Mouse (Mus musculus): ENCODE results near the gene Bak1.
A peak's percentile ranks its signal among the peaks of the same experiment; 100 is the strongest.

The Bak1 gene

DNA sequence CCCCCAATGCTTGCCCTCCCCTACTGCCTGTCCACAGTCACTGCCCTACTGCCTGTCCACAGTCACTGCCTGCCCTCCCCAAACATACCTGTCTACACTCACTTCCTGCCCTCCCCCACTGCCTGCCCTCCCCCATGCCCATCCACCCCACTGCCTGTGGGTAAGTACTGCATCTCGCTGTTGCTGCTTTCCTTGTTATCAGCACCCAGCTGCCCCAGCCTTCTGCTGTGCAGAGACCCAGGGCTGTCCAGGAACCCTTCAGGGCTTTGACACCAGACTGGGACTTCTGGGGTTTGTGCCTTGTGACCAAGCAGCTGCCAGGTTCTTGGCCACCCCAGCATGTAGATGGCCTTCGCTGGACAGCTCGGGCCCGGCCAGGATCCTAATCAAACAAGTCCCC, 5.5 kb downstream of the Bak1 start:
- DNase-seq (ENCODE audit: low read depth, low spot score) = no peak

DNA sequence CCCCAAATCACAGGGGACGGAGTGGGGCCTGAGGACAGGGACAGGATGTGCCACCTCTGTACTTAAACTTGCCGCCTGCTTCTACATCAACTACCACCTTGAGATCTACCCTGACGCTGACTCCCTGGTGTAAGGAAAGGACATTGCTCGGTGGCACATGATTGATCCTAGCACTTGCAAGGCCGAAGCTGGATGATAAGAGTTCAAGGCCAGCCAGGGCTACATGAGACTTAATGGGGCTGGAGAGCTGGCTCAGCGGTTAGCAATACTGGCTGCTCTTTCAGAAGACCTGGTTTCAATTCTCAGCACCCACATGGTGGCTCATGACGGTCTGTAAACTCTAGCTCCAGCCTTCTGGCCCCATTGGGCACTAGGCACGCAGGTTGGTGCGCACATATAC, 7.1 kb downstream of the Bak1 start:
- DNase-seq (ENCODE audit: low read depth, low spot score) = no peak

GRCm38 (mm10) chr17:27021076-27021475, 7.7 kb downstream of the Bak1 start:
- DNase-seq (ENCODE audit: low read depth, low spot score) = no peak

DNA sequence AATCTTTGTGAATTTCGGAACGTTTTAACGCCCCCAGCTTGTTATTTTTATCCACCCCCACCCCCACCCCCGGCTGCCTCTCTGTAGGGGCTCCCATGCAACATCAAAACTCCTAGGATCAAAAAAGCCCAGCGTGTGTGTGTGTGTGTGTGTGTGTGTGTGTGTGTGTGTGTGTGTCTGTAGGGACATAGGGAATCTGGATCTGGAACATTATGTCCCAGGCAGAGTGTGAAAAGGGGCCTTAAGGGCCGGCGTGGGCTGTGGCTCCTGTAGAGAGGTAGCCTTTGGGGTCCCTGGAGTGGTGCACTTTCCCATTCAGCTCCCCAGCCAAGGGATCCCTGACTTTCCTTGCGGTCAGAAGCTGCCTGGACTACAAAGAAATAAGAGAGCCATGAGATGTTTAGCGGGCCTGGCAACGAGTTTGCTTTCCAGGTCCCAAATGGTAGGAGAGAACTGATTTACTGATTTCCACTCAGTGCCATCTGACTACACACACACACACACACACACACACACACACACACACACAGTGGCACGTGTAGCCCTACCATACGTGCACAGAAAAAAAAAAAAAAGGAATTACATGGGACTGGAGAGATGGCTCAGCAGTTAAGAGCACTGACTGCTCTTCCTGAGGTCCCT, 10.1 kb downstream of the Bak1 start:
- peak; percentile 66 for DNase-seq (ENCODE audit: low read depth, low spot score)

GRCm38 (mm10) chr17:27017564-27018499, 11.0 kb downstream of the Bak1 start:
- peak; percentile 97 for DNase-seq (ENCODE audit: low read depth, low spot score)

- DNase-seq (ENCODE audit: low read depth, low spot score) = no peak
Measured at GRCm38 (mm10) chr17:27012909-27013308, 15.9 kb downstream of the Bak1 start.

DNA sequence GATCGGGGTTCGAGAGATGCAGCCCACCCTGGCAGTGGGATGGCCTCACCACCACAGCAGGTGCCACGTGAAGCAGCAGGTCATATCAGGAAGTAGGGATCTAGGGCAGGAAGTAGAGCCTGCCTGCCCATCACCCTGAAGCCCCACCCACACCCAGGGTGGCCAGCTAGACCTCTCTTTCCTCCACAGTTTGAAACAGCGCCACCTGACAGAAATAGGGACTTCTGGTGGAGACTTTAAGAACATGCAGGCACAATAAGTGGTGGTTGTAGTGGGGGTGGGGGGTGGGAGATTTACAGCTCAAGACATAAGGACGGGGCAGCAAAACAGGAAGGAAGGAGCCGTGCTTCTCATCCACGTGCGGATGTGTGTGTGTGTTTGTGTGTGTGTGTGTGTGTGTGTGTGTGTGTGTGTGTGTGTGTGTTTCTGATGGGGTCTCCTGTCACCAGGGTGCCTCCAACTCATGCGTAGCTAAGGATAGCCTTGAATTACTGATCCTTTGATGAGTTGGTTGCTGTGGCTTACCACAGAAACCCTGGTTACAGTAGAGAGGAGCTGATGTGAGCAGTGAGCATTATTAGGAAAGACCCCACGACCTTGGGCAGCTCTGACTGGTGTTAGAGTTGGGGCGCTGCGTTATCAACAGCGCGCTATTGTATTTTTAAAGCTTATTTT, 16.7 kb downstream of the Bak1 start:
- DNase-seq (ENCODE audit: low read depth, low spot score) = peak; percentile 96

GRCm38 (mm10) chr17:27011167-27011566, 17.6 kb downstream of the Bak1 start:
- no peak for DNase-seq (ENCODE audit: low read depth, low spot score)

GRCm38 (mm10) chr17:27008277-27008676, 20.5 kb downstream of the Bak1 start:
- no peak for DNase-seq (ENCODE audit: low read depth, low spot score)

GRCm38 (mm10) chr17:27005644-27006043, 23.2 kb downstream of the Bak1 start:
- DNase-seq (ENCODE audit: low read depth, low spot score) = no peak

- no peak for DNase-seq (ENCODE audit: low read depth, low spot score)
Measured at GRCm38 (mm10) chr17:27004903-27005485, 23.8 kb downstream of the Bak1 start.

DNA sequence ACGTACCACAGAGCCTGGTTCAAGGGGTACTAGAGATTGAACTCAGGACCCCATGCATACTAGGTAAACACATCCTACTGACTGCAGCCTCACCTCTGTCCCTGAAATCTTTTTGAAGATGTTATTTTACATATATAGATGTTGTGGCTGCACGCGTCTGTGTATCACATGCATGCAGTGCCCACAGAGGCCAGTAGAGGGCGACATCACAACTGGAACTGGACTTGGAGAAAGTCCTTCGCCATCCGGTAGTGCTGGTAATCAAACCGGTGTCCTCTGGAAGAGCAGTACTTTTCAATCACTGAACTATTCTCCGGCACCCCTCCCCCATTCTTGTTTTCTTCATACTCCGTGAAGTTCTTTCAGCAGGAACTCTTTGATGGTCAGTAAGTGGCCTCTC, 24.4 kb downstream of the Bak1 start:
- DNase-seq (ENCODE audit: low read depth, low spot score) = peak; percentile 71

DNA sequence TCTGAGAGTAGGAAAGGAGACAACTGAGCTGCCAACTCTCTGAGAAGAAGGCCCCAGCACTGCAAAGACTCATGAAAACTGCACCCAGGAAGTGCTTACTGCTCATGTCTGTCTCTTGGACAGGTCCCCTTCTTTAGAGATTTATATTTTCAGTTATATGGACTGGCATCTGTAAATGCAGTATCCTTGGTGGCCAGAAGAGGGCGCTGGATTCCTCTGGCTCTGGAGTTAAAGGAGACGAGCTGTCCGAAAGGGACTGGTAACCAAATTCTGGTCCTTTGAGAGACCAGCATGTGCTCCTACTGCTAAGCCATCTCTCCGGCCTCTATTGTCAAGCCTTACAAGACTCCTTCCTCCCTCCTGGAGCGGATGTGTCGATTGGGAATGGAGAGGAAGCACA, 26.9 kb downstream of the Bak1 start:
- DNase-seq (ENCODE audit: low read depth, low spot score) = peak; percentile 54

DNA sequence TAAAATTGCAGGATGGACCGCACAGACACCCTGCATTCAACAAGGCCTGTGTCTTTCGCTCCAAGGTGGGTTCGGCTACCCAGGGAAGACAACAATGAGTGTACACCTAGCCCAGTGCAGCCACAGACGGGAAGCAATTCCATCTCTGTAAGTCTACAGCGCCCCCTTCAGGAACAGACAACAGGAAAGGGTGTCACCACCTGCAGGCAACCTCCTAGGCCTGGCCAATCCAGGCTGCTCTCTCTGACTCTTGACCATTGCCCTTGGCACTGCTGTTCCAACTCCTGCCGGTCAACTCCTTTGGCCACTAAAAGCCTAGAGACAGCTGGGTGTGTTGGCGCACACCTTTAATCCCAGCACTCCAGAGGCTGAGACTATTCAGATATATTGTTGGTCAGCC, 27.7 kb downstream of the Bak1 start:
- DNase-seq (ENCODE audit: low read depth, low spot score) = peak; percentile 68

DNA sequence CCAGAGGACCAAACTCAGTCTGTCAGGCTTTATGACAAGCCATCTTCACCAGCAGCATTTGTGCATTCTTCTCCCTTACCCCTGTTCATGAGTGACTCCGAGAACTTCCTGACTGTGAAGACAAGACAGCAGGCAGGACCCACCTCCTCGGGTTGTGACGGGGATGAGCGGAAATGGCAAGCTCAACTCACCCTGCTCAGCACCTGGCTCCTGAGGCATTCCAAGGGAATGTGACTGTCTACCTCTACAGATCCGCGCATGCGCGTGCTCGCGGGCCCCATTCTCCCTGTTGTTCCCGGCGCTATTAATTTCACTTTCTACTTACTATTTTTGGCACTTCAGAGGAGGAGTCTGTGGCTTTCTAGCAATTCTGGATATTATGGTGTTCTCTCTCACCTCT, 28.8 kb downstream of the Bak1 start:
- no peak for DNase-seq (ENCODE audit: low read depth, low spot score)

DNA sequence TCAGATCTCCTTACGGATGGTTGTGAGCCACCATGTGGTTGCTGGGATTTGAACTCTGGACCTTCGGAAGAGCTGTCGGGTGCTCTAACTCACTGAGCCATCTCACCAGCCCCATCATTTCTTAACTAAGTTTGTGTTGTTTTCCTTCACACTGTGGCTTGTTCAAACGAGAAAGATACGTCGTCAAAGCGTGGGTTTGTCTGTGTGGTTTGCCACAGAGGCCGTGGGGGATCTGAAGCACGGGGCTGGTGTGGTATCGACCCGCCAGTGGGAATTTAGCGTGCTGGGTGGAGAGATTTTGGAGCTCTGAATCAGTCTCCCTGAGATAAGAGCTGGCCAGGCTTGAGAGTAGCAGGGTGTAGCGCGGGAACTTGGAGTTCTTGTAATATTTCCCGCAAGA, 30.5 kb downstream of the Bak1 start:
- DNase-seq (ENCODE audit: low read depth, low spot score) = no peak

GRCm38 (mm10) chr17:26997661-26998060, 31.1 kb downstream of the Bak1 start:
- DNase-seq (ENCODE audit: low read depth, low spot score) = no peak

- no peak for DNase-seq (ENCODE audit: low read depth, low spot score)
Measured at GRCm38 (mm10) chr17:26995562-26995961, 33.2 kb downstream of the Bak1 start.

DNA sequence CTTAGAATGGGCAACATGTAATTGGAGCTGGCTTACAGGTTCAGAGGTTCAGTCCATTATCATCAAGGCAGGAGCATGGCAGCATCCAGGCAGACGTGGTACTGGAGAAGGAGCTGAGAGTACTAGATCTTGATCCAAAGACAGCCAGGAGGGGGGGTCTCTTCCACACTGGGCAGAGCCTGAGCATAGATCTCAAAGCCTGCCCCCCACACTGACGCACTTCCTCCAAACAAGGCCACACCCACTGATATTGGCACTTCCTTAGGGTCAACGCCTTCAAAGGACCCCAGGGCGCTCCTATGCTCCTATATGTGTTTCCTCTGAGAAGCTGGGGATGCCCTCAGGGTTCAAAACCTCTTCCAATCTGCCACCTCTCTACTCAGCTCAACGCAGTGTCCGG, 33.8 kb downstream of the Bak1 start:
- DNase-seq (ENCODE audit: low read depth, low spot score) = no peak

DNA sequence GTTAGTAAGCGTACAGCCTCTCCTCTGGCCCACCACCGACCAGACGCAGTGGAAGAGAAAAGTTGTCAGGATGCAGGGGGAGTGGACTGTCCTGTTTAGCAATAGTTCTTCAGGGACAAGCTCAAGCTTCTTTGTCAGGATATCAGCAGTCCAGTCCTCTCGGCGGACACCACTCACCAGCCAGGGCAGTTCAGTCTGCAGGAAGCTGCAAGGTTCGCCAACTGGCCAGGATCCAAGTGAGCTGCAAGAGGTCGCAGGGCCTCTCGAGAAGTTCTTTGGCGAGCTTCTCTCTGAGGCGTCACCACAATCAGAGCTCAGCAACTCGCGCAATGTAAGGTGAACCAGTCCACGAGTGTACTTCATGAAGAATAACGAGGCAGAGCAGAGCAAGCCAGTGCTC, 34.4 kb downstream of the Bak1 start:
- no peak for DNase-seq (ENCODE audit: low read depth, low spot score)

DNA sequence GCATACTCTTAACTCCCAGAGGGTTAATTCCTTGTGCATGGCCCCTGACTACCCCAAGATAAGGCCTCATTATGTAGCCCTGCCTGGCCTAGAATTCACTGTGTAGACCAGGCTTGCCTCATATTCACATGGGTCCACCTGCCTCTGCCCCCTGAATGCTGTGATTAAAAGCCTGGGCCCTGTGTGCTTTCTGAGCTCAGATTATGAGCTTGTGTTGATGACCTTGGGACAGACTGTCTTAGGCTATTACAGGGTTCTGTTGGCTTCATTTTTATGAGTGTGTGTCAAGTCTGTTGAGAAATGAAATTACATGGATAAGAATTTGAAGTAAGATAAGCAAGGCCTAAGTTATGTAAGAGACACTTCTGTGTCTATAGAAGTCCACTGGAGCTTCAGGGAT, 38.3 kb downstream of the Bak1 start:
- no peak for DNase-seq (ENCODE audit: low read depth, low spot score)

DNA sequence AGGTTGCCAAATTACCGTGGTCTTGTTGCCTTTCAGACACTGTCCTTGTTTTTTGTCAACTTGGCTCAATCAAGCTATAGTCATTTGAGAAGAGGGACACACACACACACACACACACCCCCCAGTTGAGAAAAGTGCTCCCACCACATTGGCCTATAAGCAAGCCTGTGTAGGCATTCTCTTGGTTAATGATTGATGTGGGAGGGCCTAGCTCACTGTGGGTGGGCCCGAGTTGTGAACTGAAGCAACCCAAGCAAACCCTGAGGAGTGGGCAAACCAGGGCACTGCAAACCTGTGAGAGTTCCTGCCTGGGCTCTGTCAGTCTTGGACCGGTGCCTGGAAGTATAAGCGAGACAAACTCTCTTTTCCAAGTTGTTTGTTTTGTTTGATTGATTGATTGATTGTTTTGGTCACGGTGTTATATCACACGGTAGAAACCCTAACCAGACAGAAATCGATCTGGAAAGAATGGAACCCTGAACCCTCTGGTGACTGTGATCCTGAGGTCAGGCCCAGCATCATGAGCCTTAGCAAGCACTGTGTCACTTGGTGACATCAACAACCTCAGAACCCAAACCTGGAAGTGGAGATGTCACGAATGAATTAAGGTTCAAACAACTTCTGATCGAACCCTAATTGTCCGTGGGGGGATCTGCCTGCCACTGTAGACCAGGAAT, 43.2 kb downstream of the Bak1 start:
- no peak for DNase-seq (ENCODE audit: low read depth, low spot score)

Measured in A20 (cell line).